Mouse (Mus musculus): Measurements from ENCODE around the gene Kbtbd6. TPM values are rescaled to one million over a fixed set of nuclear protein-coding genes. Genes with fewer than 3 reads are reported as not detected.
"Not testable (repeated sequence)": the region's sequence is repeated elsewhere in the genome, so short reads cannot be mapped to it uniquely, and the experiment has no call there.

The Kbtbd6 gene
- polyA plus RNA-seq (2011; ENCODE audit: insufficient read depth, insufficient read length, low replicate concordance, missing spikeins): 3.2 and 5.3 TPM in 2 replicates

GRCm38 (mm10) chr14:79451681-79452590 is at the start of gene Kbtbd6:
Kbtbd6 (plus strand) TSS chr14:79451835.
- H3K4me1 ChIP-seq (ENCODE audit: control insufficient read depth, insufficient read depth, low read length): not testable (repeated sequence)
- Histone ChIP-seq H3K4me3 (replicated peaks; ENCODE audit: control insufficient read depth, low read depth, low read length) (peak within 1 kb of the TSS; percentile 67), H3K27ac (ENCODE audit: control insufficient read depth, insufficient read depth, low read depth, low read length, poor library complexity) (peak within 1 kb of the TSS; percentile 87)
- WGBS: 18% methylated on average over 47 of the region's 89 CpGs
- peak; percentile 94 for TF ChIP-seq POLR2A (IDR thresholded peaks at IDR 0.05; ENCODE audit: borderline replicate concordance, control insufficient read depth, low read depth, low read length)

DNA sequence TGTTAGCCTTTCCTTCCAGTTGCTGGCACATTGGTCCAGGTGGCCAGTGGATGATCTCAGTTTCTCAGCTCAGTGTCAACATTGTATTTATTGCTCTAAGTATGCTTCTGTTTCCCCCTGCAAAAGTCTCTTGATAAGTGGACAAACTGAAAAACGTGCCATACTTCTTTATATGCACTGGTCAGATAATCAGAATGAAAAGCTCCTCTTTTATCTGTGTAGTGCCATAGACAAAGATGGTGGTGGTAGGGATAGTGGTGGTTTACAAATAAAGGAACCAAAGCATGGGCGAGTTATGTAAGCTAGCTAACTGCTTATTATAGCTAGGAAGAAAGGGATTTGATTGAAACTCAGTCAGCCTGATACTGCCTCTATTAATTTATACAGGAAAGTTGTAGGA is 44.0 kb upstream of the Kbtbd6 start:
- H3K27ac ChIP-seq (ENCODE audit: control insufficient read depth, insufficient read depth, low read depth, low read length, poor library complexity): no peak overlapping the region
- H3K4me3 ChIP-seq (replicated peaks; ENCODE audit: control insufficient read depth, low read depth, low read length): no peak overlapping the region
- no peak for TF ChIP-seq POLR2A (IDR thresholded peaks at IDR 0.05; ENCODE audit: borderline replicate concordance, control insufficient read depth, low read depth, low read length)
- TF ChIP-seq CTCF (IDR thresholded peaks at IDR 0.05; ENCODE audit: control insufficient read depth, insufficient read depth, low read length): no peak
- no peaks in the 10 kb centered on the region for H3K4me1 ChIP-seq (ENCODE audit: control insufficient read depth, insufficient read depth, low read length)
- WGBS: 63% methylated on average over 2 of the region's 2 CpGs

DNA sequence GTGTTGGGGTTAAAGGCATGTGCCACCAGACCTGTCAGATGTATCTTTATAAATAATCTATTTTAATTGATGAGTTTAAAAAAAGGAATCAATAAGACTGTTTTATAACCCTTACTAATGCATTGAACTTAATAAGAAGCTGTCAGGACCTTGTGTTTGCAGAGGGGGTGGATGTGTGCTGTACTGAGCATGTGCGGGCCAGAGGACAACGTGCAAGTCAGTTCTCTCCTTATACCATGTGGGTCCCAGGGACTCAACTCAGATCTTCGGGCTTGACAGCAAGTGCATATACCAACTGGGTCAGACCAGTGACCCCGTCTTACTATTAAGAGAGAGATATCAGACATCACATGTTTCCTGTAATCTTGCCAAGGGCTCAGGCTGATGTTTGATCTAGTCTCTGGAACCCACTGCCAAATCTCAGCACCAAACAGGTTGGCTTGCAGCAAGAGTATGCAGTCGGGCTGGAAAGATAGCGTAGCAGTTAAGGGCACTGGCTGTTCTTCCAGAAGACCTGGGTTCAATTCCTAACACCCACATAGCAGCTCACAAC is 42.3 kb upstream of the Kbtbd6 start:
- Histone ChIP-seq H3K27ac (ENCODE audit: control insufficient read depth, insufficient read depth, low read depth, low read length, poor library complexity) (no peak overlapping the region), H3K4me3 (replicated peaks; ENCODE audit: control insufficient read depth, low read depth, low read length) (no peak overlapping the region), H3K4me1 (ENCODE audit: control insufficient read depth, insufficient read depth, low read length) (no peaks in the 10 kb centered on the region)
- no peak for TF ChIP-seq CTCF (IDR thresholded peaks at IDR 0.05; ENCODE audit: control insufficient read depth, insufficient read depth, low read length)
- TF ChIP-seq POLR2A (IDR thresholded peaks at IDR 0.05; ENCODE audit: borderline replicate concordance, control insufficient read depth, low read depth, low read length): no peak
- 79% methylated on average over 6 of the region's 6 CpGs for WGBS

GRCm38 (mm10) chr14:79410662-79411061 is 41.0 kb upstream of the Kbtbd6 start:
- Histone ChIP-seq H3K27ac (ENCODE audit: control insufficient read depth, insufficient read depth, low read depth, low read length, poor library complexity) (no peak overlapping the region), H3K4me1 (ENCODE audit: control insufficient read depth, insufficient read depth, low read length) (no peaks in the 10 kb centered on the region), H3K4me3 (replicated peaks; ENCODE audit: control insufficient read depth, low read depth, low read length) (no peak overlapping the region)
- WGBS: 78% methylated on average over 2 of the region's 2 CpGs
- TF ChIP-seq POLR2A (IDR thresholded peaks at IDR 0.05; ENCODE audit: borderline replicate concordance, control insufficient read depth, low read depth, low read length) (no peak), CTCF (IDR thresholded peaks at IDR 0.05; ENCODE audit: control insufficient read depth, insufficient read depth, low read length) (no peak)

DNA sequence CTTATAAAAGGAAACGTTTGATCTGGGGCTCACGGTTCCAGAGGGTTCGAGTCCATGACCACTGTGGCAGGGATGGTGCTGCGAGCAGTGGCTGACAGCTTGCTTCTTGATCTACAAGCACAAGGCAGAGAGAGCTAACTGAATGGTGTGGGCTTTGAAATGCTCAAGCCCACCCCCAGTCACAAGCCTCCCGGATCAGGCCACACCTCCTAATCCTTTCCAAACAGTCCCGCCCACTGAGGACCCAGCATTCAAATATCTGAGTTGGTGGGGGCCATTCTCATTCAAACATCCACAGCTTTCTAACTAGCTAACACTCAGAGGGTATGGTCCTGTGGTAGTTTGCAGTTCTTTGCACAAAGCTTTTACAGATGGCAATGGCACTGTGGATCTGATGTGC is 38.5 kb upstream of the Kbtbd6 start:
- no peak overlapping the region for H3K27ac ChIP-seq (ENCODE audit: control insufficient read depth, insufficient read depth, low read depth, low read length, poor library complexity)
- WGBS: 90% methylated on average over 6 of the region's 6 CpGs
- H3K4me3 ChIP-seq (replicated peaks; ENCODE audit: control insufficient read depth, low read depth, low read length): no peak overlapping the region
- no peak for TF ChIP-seq CTCF (IDR thresholded peaks at IDR 0.05; ENCODE audit: control insufficient read depth, insufficient read depth, low read length)
- no peak for TF ChIP-seq POLR2A (IDR thresholded peaks at IDR 0.05; ENCODE audit: borderline replicate concordance, control insufficient read depth, low read depth, low read length)
- H3K4me1 ChIP-seq (ENCODE audit: control insufficient read depth, insufficient read depth, low read length): no peaks in the 10 kb centered on the region

GRCm38 (mm10) chr14:79420083-79420685 is 31.5 kb upstream of the Kbtbd6 start:
- WGBS: 90% methylated on average over 20 of the region's 20 CpGs
- Histone ChIP-seq H3K27ac (ENCODE audit: control insufficient read depth, insufficient read depth, low read depth, low read length, poor library complexity) (no peak overlapping the region), H3K4me1 (ENCODE audit: control insufficient read depth, insufficient read depth, low read length) (no peaks in the 10 kb centered on the region; the same call in none of the 2 replicates), H3K4me3 (replicated peaks; ENCODE audit: control insufficient read depth, low read depth, low read length) (no peak overlapping the region)
- TF ChIP-seq POLR2A (IDR thresholded peaks at IDR 0.05; ENCODE audit: borderline replicate concordance, control insufficient read depth, low read depth, low read length) (no peak), CTCF (IDR thresholded peaks at IDR 0.05; ENCODE audit: control insufficient read depth, insufficient read depth, low read length) (no peak)

GRCm38 (mm10) chr14:79425979-79426729 is 25.5 kb upstream of the Kbtbd6 start, which contains the start of gene Kbtbd7:
Kbtbd7 (plus strand) TSS chr14:79426511.
- peaks cover 1% of the 10 kb centered on the region; the same call in 1 of the 2 replicates for H3K4me1 ChIP-seq (ENCODE audit: control insufficient read depth, insufficient read depth, low read length)
- TF ChIP-seq CTCF (IDR thresholded peaks at IDR 0.05; ENCODE audit: control insufficient read depth, insufficient read depth, low read length) (no peak), POLR2A (IDR thresholded peaks at IDR 0.05; ENCODE audit: borderline replicate concordance, control insufficient read depth, low read depth, low read length) (peak; percentile 76; the same call in 1 of the 2 replicates)
- WGBS: under 1% methylated on average over 44 of the region's 44 CpGs
- H3K4me3 ChIP-seq (replicated peaks; ENCODE audit: control insufficient read depth, low read depth, low read length): peak within 1 kb of the TSS; percentile 69
- peak within 1 kb of the TSS; percentile 80 for H3K27ac ChIP-seq (ENCODE audit: control insufficient read depth, insufficient read depth, low read depth, low read length, poor library complexity)

DNA sequence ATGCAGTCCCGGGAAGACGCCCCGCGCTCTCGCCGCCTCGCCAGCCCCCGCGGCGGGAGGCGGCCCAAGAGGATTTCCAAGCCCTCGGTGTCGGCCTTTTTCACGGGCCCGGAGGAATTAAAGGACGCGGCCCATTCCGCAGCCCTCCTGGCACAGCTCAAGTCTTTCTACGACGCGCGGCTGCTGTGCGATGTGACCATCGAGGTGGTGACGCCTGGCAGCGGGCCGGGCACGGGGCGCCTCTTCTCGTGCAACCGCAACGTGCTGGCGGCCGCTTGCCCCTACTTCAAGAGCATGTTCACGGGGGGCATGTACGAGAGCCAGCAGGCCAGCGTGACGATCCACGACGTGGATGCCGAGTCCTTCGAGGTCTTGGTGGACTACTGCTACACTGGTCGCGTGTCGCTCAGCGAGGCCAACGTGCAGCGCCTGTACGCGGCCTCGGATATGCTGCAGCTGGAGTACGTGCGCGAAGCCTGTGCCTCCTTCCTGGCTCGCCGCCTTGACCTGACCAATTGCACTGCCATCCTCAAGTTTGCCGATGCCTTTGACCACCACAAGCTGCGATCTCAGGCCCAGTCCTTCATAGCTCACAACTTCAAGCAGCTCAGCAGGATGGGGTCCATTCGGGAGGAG is 24.8 kb upstream of the Kbtbd6 start:
- H3K4me3 ChIP-seq (replicated peaks; ENCODE audit: control insufficient read depth, low read depth, low read length); H3K4me1 ChIP-seq (ENCODE audit: control insufficient read depth, insufficient read depth, low read length): not testable (repeated sequence)
- H3K27ac ChIP-seq (ENCODE audit: control insufficient read depth, insufficient read depth, low read depth, low read length, poor library complexity): peak overlapping the region; percentile 80
- 44% methylated on average over 15 of the region's 59 CpGs for WGBS
